Mouse (Mus musculus): ENCODE data around the gene Sox11. TPM values are rescaled to one million over a fixed set of nuclear protein-coding genes. Genes with fewer than 3 reads are reported as not detected.

Sox11 gene
- total RNA-seq, 1 experiment = 10.1 TPM

GRCm38 (mm10) chr12:27312985-27313384, 29.4 kb downstream of the Sox11 start:
- H3K27ac ChIP-seq (ENCODE audit: insufficient read depth, low read depth, low read length, poor library complexity, severe bottlenecking) = no peak overlapping the region
- H3K9me3 ChIP-seq (ENCODE audit: control insufficient read depth, insufficient read depth, low read depth, low read length) = no peaks in the 10 kb centered on the region
- peaks cover 6 to 18% of the 10 kb centered on the region in 2 experiments for H3K4me1 ChIP-seq (ENCODE audit: control insufficient read depth in 2 of 2, insufficient read depth in 2 of 2, low read length in 2 of 2, poor library complexity in 1 of 2)
- no peak overlapping the region for H3K4me3 ChIP-seq (ENCODE audit: insufficient read depth in 1 of 2, low read depth in 1 of 2, low read length in 2 of 2, poor library complexity in 1 of 2, severe bottlenecking in 1 of 2)
- H3K36me3 ChIP-seq (ENCODE audit: control insufficient read depth, insufficient read depth, low read length, poor library complexity, severe bottlenecking) = no peaks in the 10 kb centered on the region
- no peak for DNase-seq (ENCODE audit: low read depth, low spot score)
- no peak for TF ChIP-seq CHD2 (IDR thresholded peaks at IDR 0.05; ENCODE audit: low read depth, low read length)
- TF ChIP-seq HCFC1 (IDR thresholded peaks at IDR 0.05; ENCODE audit: borderline replicate concordance, insufficient read depth, low read length) = no peak
- TF ChIP-seq MAFK (IDR thresholded peaks at IDR 0.05; ENCODE audit: insufficient read depth, low read depth, low read length) = no peak
- no peak for TF ChIP-seq ZNF384 (IDR thresholded peaks at IDR 0.05; ENCODE audit: low read depth, low read length)
- no peak for TF ChIP-seq ZC3H11A (IDR thresholded peaks at IDR 0.05; ENCODE audit: borderline replicate concordance, low read depth, low read length)
- no peak overlapping the region for H3K9ac ChIP-seq (ENCODE audit: insufficient read depth, low read depth, low read length, poor library complexity, severe bottlenecking)
- in situ Hi-C loops (cut with MboI; ENCODE audit: low sequenced_read_pairs in 2 of 2, unreplicated experiment in 2 of 2) = no loop called here

GRCm38 (mm10) chr12:27311854-27312466, 30.4 kb downstream of the Sox11 start:
- no peak overlapping the region; the same call in 1 of the 2 replicates for H3K27ac ChIP-seq (ENCODE audit: insufficient read depth, low read depth, low read length, poor library complexity, severe bottlenecking)
- H3K4me1 ChIP-seq (ENCODE audit: control insufficient read depth in 2 of 2, insufficient read depth in 2 of 2, low read length in 2 of 2, poor library complexity in 1 of 2) = peaks cover 6 to 18% of the 10 kb centered on the region in 2 experiments
- no peaks in the 10 kb centered on the region for H3K36me3 ChIP-seq (ENCODE audit: control insufficient read depth, insufficient read depth, low read length, poor library complexity, severe bottlenecking)
- no peaks in the 10 kb centered on the region for H3K9me3 ChIP-seq (ENCODE audit: control insufficient read depth, insufficient read depth, low read depth, low read length)
- TF ChIP-seq CHD2 (IDR thresholded peaks at IDR 0.05; ENCODE audit: low read depth, low read length) (no peak), MAFK (IDR thresholded peaks at IDR 0.05; ENCODE audit: insufficient read depth, low read depth, low read length) (no peak), ZC3H11A (IDR thresholded peaks at IDR 0.05; ENCODE audit: borderline replicate concordance, low read depth, low read length) (no peak), HCFC1 (IDR thresholded peaks at IDR 0.05; ENCODE audit: borderline replicate concordance, insufficient read depth, low read length) (no peak), ZNF384 (IDR thresholded peaks at IDR 0.05; ENCODE audit: low read depth, low read length) (no peak)
- no peak overlapping the region for H3K4me3 ChIP-seq (ENCODE audit: insufficient read depth in 1 of 2, low read depth in 1 of 2, low read length in 2 of 2, poor library complexity in 1 of 2, severe bottlenecking in 1 of 2)
- H3K9ac ChIP-seq (ENCODE audit: insufficient read depth, low read depth, low read length, poor library complexity, severe bottlenecking) = no peak overlapping the region
- DNase-seq (ENCODE audit: low read depth, low spot score) = peak; percentile 52
- in situ Hi-C loops (cut with MboI; ENCODE audit: low sequenced_read_pairs in 2 of 2, unreplicated experiment in 2 of 2) = no loop called here

- no peak for TF ChIP-seq HCFC1 (IDR thresholded peaks at IDR 0.05; ENCODE audit: borderline replicate concordance, insufficient read depth, low read length)
- no peak for TF ChIP-seq MAFK (IDR thresholded peaks at IDR 0.05; ENCODE audit: insufficient read depth, low read depth, low read length)
- no peak for TF ChIP-seq ZC3H11A (IDR thresholded peaks at IDR 0.05; ENCODE audit: borderline replicate concordance, low read depth, low read length)
- no peak for TF ChIP-seq ZNF384 (IDR thresholded peaks at IDR 0.05; ENCODE audit: low read depth, low read length)
- no peak for TF ChIP-seq CHD2 (IDR thresholded peaks at IDR 0.05; ENCODE audit: low read depth, low read length)
- no peak for DNase-seq (ENCODE audit: low read depth, low spot score)
- Histone ChIP-seq H3K4me1 (ENCODE audit: control insufficient read depth in 2 of 2, insufficient read depth in 2 of 2, low read length in 2 of 2, poor library complexity in 1 of 2) (peaks cover 6 to 18% of the 10 kb centered on the region in 2 experiments), H3K27ac (ENCODE audit: insufficient read depth, low read depth, low read length, poor library complexity, severe bottlenecking) (no peak overlapping the region), H3K9me3 (ENCODE audit: control insufficient read depth, insufficient read depth, low read depth, low read length) (no peaks in the 10 kb centered on the region), H3K4me3 (ENCODE audit: insufficient read depth in 1 of 2, low read depth in 1 of 2, low read length in 2 of 2, poor library complexity in 1 of 2, severe bottlenecking in 1 of 2) (no peak overlapping the region), H3K36me3 (ENCODE audit: control insufficient read depth, insufficient read depth, low read length, poor library complexity, severe bottlenecking) (no peaks in the 10 kb centered on the region), H3K9ac (ENCODE audit: insufficient read depth, low read depth, low read length, poor library complexity, severe bottlenecking) (no peak overlapping the region)
- in situ Hi-C loops (cut with MboI; ENCODE audit: low sequenced_read_pairs in 2 of 2, unreplicated experiment in 2 of 2) = no loop called here
Observed at GRCm38 (mm10) chr12:27311316-27311832, 31.0 kb downstream of the Sox11 start.

GRCm38 (mm10) chr12:27310703-27311102, 31.7 kb downstream of the Sox11 start:
- Histone ChIP-seq H3K4me1 (ENCODE audit: control insufficient read depth in 2 of 2, insufficient read depth in 2 of 2, low read length in 2 of 2, poor library complexity in 1 of 2) (peaks cover 6 to 18% of the 10 kb centered on the region in 2 experiments), H3K4me3 (ENCODE audit: insufficient read depth in 1 of 2, low read depth in 1 of 2, low read length in 2 of 2, poor library complexity in 1 of 2, severe bottlenecking in 1 of 2) (no peak overlapping the region), H3K9ac (ENCODE audit: insufficient read depth, low read depth, low read length, poor library complexity, severe bottlenecking) (no peak overlapping the region), H3K36me3 (ENCODE audit: control insufficient read depth, insufficient read depth, low read length, poor library complexity, severe bottlenecking) (no peaks in the 10 kb centered on the region), H3K27ac (ENCODE audit: insufficient read depth, low read depth, low read length, poor library complexity, severe bottlenecking) (no peak overlapping the region), H3K9me3 (ENCODE audit: control insufficient read depth, insufficient read depth, low read depth, low read length) (no peaks in the 10 kb centered on the region)
- no peak for TF ChIP-seq ZC3H11A (IDR thresholded peaks at IDR 0.05; ENCODE audit: borderline replicate concordance, low read depth, low read length)
- TF ChIP-seq HCFC1 (IDR thresholded peaks at IDR 0.05; ENCODE audit: borderline replicate concordance, insufficient read depth, low read length) = no peak
- TF ChIP-seq MAFK (IDR thresholded peaks at IDR 0.05; ENCODE audit: insufficient read depth, low read depth, low read length) = no peak
- TF ChIP-seq CHD2 (IDR thresholded peaks at IDR 0.05; ENCODE audit: low read depth, low read length) = no peak
- TF ChIP-seq ZNF384 (IDR thresholded peaks at IDR 0.05; ENCODE audit: low read depth, low read length) = no peak
- no peak for DNase-seq (ENCODE audit: low read depth, low spot score)
- in situ Hi-C loops (cut with MboI; ENCODE audit: low sequenced_read_pairs in 2 of 2, unreplicated experiment in 2 of 2) = no loop called here
